Mouse (Mus musculus): ENCODE results near the gene Tas2r117.

DNA sequence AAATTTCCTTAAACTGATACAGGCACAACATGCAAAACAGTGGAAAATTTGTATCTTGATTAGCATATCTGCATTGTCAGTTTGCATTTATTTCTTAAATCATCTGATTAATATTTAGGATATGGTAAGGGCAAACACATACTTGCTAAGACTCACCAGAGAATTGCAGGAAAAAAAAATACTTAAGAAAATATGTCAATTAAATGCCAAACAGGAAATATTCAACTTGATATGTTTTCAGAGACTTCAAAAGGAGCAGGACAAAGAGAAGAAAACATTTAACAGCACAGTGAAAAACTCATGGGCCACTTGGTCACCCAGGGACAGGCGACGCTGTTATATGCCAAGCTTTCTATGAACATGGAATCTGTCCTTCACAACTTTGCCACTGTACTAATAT, 40.8 kb upstream of the Tas2r117 start, which contains the start of gene Tas2r102:
- TF ChIP-seq USF1 (IDR thresholded peaks at IDR 0.05; ENCODE audit: low read depth) (no peak), POLR2A (IDR thresholded peaks at IDR 0.05; ENCODE audit: insufficient read length, low read depth) (no peak), CEBPB (IDR thresholded peaks at IDR 0.05; ENCODE audit: insufficient read depth, poor library complexity, severe bottlenecking) (no peak), TCF3 (IDR thresholded peaks at IDR 0.05; ENCODE audit: insufficient read length, low read depth) (no peak), E2F4 (IDR thresholded peaks at IDR 0.05; ENCODE audit: insufficient read depth) (no peak), MYOD1 (IDR thresholded peaks at IDR 0.05; ENCODE audit: control insufficient read depth in 1 of 3, insufficient read length in 2 of 3, low read depth in 2 of 3) (no peak), POLR2AphosphoS2 (IDR thresholded peaks at IDR 0.05; ENCODE audit: insufficient read length, low read depth) (no peak), TCF12 (IDR thresholded peaks at IDR 0.05; ENCODE audit: insufficient read depth, poor library complexity, severe bottlenecking) (no peak), MAX (IDR thresholded peaks at IDR 0.05; ENCODE audit: low read depth) (no peak), MYOG (IDR thresholded peaks at IDR 0.05; ENCODE audit: control insufficient read depth in 1 of 3, insufficient read depth in 1 of 3, insufficient read length in 2 of 3, low read depth in 2 of 3) (no peak), REST (IDR thresholded peaks at IDR 0.05; ENCODE audit: insufficient read depth, insufficient read length) (no peak)

Measured in myocyte (in vitro differentiated cells).